Mouse (Mus musculus) ES-E14 (cell line): Measurements from ENCODE around the gene Lsm14a.

ENCODE experiments used
- CHD2 ChIP-seq: IDR thresholded peaks from 2 replicates; pipeline ENCODE4 v1.6.1; 2014; ENCODE audit warnings: mild to moderate bottlenecking, low read depth, low read length, inconsistent platforms
- HCFC1 ChIP-seq: IDR thresholded peaks from 2 replicates; pipeline ENCODE4 v1.6.1; 2012; ENCODE audit warnings: low read length, inconsistent platforms, borderline replicate concordance; ENCODE audit not compliant: insufficient read depth
- MAFK ChIP-seq: IDR thresholded peaks from 2 replicates; pipeline ENCODE4 v1.6.1; 2014; ENCODE audit warnings: mild to moderate bottlenecking, low read depth, low read length, inconsistent platforms; ENCODE audit not compliant: insufficient read depth
- ZC3H11A ChIP-seq: IDR thresholded peaks from 2 replicates; pipeline ENCODE4 v1.6.1; 2012; ENCODE audit warnings: low read depth, mild to moderate bottlenecking, inconsistent platforms, low read length, borderline replicate concordance
- ZNF384 ChIP-seq: IDR thresholded peaks from 2 replicates; pipeline ENCODE4 v1.6.1; 2012; ENCODE audit warnings: low read depth, low read length, inconsistent platforms

- TF ChIP-seq ZNF384 (no peak), MAFK (no peak), HCFC1 (no peak), ZC3H11A (no peak), CHD2 (no peak)
Observed at GRCm38 (mm10) chr7:34387784-34388444, 5.2 kb downstream of the Lsm14a start.
